Mouse (Mus musculus) stomach, embryonic 16.5 days (tissue): ENCODE data around the gene Gm17268. TPM values are rescaled to one million over a fixed set of nuclear protein-coding genes. Genes with fewer than 3 reads are reported as not detected.
A peak's percentile ranks its signal among the peaks of the same experiment; 100 is the strongest.

Source experiments
- ATAC-seq: fragments of 200-750 bp; cut with Nextera tagmentation; 2 replicates; pipeline ENCODE4 v1.8.0; 2017; ENCODE audit warnings: moderate number of reproducible peaks, moderate TSS enrichment; ENCODE audit not compliant: insufficient read depth, low FRiP score
- H3K27ac ChIP-seq: fragments of 300-500 bp; sonication (generic); 2 replicates; pipeline ENCODE4 v1.5.1; 2014; ENCODE audit warnings: low read length
- H3K27me3 ChIP-seq: fragments of 300-500 bp; sonication (generic); 2 replicates; pipeline ENCODE4 v1.6.1; 2014; ENCODE audit warnings: low read length, control low read depth, mixed read lengths; ENCODE audit not compliant: control insufficient read depth, insufficient read depth
- H3K36me3 ChIP-seq: fragments of 300-500 bp; sonication (generic); 2 replicates; pipeline ENCODE4 v1.6.1; 2014; ENCODE audit warnings: low read length; ENCODE audit not compliant: control insufficient read depth, insufficient read depth
- H3K4me1 ChIP-seq: fragments of 300-500 bp; sonication (generic); 2 replicates; pipeline ENCODE4 v1.6.1; 2014; ENCODE audit warnings: low read length, control low read depth, mixed read lengths; ENCODE audit not compliant: control insufficient read depth, insufficient read depth
- H3K4me2 ChIP-seq: fragments of 300-500 bp; sonication (generic); 2 replicates; pipeline ENCODE4 v1.6.1; 2014; ENCODE audit warnings: low read depth, low read length, mixed read lengths
- H3K4me3 ChIP-seq: fragments of 300-500 bp; sonication (generic); replicated peaks from 2 replicates; pipeline ENCODE4 v1.5.1; 2014; ENCODE audit warnings: mild to moderate bottlenecking, low read length
- H3K9ac ChIP-seq: fragments of 300-500 bp; sonication (generic); 2 replicates; pipeline ENCODE4 v1.6.1; 2014; ENCODE audit warnings: low read length
- H3K9me3 ChIP-seq: fragments of 300-500 bp; sonication (generic); replicated peaks from 2 replicates; pipeline ENCODE4 v1.6.1; 2016; ENCODE audit warnings: low read length, control low read depth; ENCODE audit not compliant: control insufficient read depth
- WGBS: fragments of 180-500 bp; shearing (Covaris S2); extraction: QIAGEN DNeasy Blood & Tissue Kit; methylation state at CpG from one replicate; pipeline ENCODE4 v1.1.7; 2014; 5-methylcytosine and 5-hydroxymethylcytosine counted together
- polyA plus RNA-seq: library from polyadenylated mRNA; unstranded; fragments of >200 nt; fragmentation: Nextera tagmentation; extraction: Ambion mirVana; gene quantifications from 2 replicates; pipeline ENCODE4 v1.2.1, GENCODE M21; 2015

Gm17268 gene
- polyA plus RNA-seq, 1 experiment from 2014 or later, result not detected

DNA sequence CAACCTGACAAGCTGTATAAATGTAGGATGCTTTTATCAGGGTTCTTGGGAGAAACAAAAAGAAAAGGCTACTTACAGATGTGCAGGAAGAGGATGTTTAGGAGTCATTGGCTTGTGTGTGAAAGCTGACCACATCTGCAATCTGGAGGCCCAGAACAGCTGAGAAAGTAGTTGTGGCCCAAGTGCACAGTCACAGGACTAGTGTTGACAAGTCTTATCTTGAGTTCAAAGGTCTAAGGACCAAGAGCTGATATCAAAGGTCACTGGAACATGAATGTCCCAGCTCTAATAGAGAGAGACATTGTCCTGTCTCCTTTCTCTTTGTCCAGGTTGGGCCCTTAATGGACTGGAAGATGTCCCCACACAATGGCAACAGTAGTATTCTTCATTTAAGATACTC, 18.6 kb downstream of the Gm17268 start:
- Histone ChIP-seq H3K4me1 (no peaks in the 10 kb centered on the region), H3K27me3 (no peaks in the 10 kb centered on the region), H3K36me3 (no peaks in the 10 kb centered on the region), H3K4me2 (no peak overlapping the region), H3K27ac (no peak overlapping the region), H3K9ac (no peak overlapping the region), H3K9me3 (no peaks in the 10 kb centered on the region), H3K4me3 (no peak overlapping the region)
- ATAC-seq, result no peak

DNA sequence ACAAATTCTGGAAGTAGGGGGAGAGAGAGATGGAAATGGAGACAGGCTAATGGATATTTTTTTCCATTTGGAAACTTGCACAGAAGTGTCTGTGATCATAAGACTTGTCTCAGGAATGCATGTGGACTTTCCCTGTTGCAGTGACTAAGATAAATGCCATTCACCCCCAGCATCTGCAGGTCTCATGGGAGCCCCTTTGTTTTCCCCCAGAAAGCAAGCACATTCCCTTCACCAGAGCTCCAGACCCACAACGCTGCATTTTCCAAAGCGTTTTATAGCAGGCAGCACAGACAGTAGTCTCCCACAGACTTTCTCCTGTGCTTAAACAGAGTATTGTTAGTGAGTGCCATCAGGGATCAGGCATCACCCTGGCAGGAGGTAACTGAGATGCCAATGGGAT, 19.0 kb downstream of the Gm17268 start:
- Histone ChIP-seq H3K4me1 (no peaks in the 10 kb centered on the region), H3K27me3 (no peaks in the 10 kb centered on the region), H3K4me3 (no peak overlapping the region), H3K9ac (no peak overlapping the region), H3K27ac (no peak overlapping the region), H3K9me3 (no peaks in the 10 kb centered on the region), H3K36me3 (no peaks in the 10 kb centered on the region), H3K4me2 (no peak overlapping the region)
- WGBS, result 32% methylated on average over 2 of the region's 2 CpGs
- ATAC-seq, result no peak

GRCm38 (mm10) chr11:82016181-82016780, 22.1 kb downstream of the Gm17268 start:
- WGBS, result 72% methylated on average over 3 of the region's 3 CpGs
- no peak overlapping the region for H3K4me3 ChIP-seq
- no peak for ATAC-seq

GRCm38 (mm10) chr11:82015066-82015465, 23.3 kb downstream of the Gm17268 start:
- H3K9me3 ChIP-seq, result no peaks in the 10 kb centered on the region
- H3K27ac ChIP-seq, result no peak overlapping the region
- 50% methylated on average over 2 of the region's 2 CpGs for WGBS
- no peaks in the 10 kb centered on the region for H3K36me3 ChIP-seq
- peaks cover 5% of the 10 kb centered on the region for H3K4me1 ChIP-seq
- no peak overlapping the region for H3K4me3 ChIP-seq
- no peak overlapping the region for H3K9ac ChIP-seq
- no peaks in the 10 kb centered on the region for H3K27me3 ChIP-seq
- H3K4me2 ChIP-seq, result no peak overlapping the region
- ATAC-seq, result no peak

More at GRCm38 (mm10) chr11:82016181-82016780, 22.1 kb downstream of the Gm17268 start:
- Histone ChIP-seq H3K9ac (no peak overlapping the region), H3K27ac (no peak overlapping the region), H3K36me3 (no peaks in the 10 kb centered on the region), H3K4me2 (no peak overlapping the region), H3K9me3 (no peaks in the 10 kb centered on the region), H3K27me3 (no peaks in the 10 kb centered on the region), H3K4me1 (peaks cover 2% of the 10 kb centered on the region)

DNA sequence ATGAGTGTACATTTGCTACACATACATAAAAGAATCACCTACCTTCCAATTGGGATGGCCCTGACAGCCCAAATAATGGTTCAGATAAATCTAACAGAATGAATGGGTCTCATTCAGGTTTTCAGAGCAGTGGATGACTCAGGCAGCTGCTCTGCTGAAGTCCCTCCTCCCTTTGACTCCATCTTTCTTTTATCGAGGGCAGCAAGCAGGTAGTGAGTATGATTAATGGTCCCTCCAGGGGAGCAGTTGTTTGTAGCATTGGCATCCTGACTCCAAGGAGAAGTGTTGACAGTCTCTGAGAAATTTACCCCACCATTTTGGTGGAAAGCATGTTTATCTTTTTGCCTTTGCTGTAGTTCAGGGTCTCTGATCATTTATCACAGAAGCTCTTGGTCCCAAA, 24.6 kb downstream of the Gm17268 start:
- H3K4me3 ChIP-seq, result no peak overlapping the region
- no peaks in the 10 kb centered on the region for H3K27me3 ChIP-seq
- H3K4me2 ChIP-seq, result no peak overlapping the region
- peaks cover 5% of the 10 kb centered on the region for H3K4me1 ChIP-seq
- H3K9ac ChIP-seq, result no peak overlapping the region
- no peaks in the 10 kb centered on the region for H3K9me3 ChIP-seq
- no peak for ATAC-seq
- WGBS, result 15% methylated on average over 1 of the region's 1 CpGs
- H3K36me3 ChIP-seq, result no peaks in the 10 kb centered on the region
- H3K27ac ChIP-seq, result no peak overlapping the region; the same call in 1 of the 2 replicates

DNA sequence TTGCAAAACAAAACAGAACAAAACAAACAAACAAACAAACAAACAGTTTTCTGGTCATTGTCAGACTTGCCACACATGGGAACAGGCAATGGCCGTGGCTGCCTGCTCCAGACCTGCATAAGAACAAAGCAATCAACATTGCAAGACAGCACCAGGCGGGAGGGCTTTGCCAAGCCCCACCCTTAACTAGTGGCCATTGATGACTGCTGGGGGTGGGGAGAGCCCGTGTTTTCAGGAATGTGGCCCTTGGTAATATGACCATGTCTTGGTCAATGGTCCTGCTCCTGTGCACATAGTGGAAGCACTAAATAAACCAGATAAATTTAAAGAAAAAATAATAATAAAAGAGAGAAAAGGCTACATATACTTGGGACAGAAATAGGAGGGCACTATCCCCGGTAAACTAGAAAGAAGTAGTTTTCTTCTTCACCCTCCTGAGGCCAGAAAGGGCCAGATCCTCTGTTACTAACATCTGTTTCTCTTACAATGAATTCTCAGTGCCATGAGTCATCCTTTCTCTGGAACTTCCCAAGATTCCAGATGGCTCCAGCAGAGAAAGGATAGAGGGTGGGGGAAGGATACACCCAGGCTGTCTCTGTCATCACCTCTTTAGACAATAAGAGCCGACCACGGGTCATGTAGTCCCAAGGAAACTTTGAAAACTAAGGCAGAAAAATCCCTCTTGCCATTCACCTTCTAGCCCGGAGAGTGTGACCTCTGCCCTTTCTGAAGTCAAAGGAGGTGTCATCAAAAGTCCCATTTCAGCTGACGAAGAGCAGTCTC, 26.8 kb downstream of the Gm17268 start:
- Histone ChIP-seq H3K9ac (no peak overlapping the region), H3K27ac (no peak overlapping the region), H3K27me3 (no peaks in the 10 kb centered on the region), H3K4me3 (no peak overlapping the region), H3K4me1 (peaks cover 5% of the 10 kb centered on the region), H3K4me2 (no peak overlapping the region), H3K9me3 (no peaks in the 10 kb centered on the region), H3K36me3 (no peaks in the 10 kb centered on the region)
- 0 out of 2 replicates have a peak, but pooled peaks have one; percentile 9 for ATAC-seq
- WGBS, result 52% methylated on average over 8 of the region's 8 CpGs

DNA sequence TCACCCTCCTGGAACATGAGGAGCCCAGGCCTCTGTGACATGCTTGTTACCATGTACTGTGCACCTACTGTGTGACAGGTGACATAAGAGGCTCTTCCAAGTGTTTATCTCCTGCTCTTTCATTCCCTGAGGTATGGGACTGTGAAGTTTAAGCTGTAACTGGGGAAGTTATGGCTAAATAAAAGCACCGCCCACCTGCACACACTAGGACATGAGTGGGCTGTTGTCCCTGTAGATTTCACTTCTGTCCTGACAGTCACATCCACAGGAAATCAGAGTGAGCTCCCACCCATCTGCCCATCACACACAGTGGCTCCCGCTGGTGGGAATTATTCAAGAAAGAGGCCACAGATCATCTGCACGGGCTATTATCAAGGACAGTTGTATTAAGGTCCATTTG, 28.2 kb downstream of the Gm17268 start:
- no peak for ATAC-seq
- Histone ChIP-seq H3K4me3 (no peak overlapping the region), H3K9me3 (no peaks in the 10 kb centered on the region), H3K4me2 (no peak overlapping the region), H3K27me3 (no peaks in the 10 kb centered on the region), H3K4me1 (peaks cover 5% of the 10 kb centered on the region), H3K9ac (no peak overlapping the region), H3K27ac (no peak overlapping the region), H3K36me3 (no peaks in the 10 kb centered on the region)
- 92% methylated on average over 3 of the region's 3 CpGs for WGBS

DNA sequence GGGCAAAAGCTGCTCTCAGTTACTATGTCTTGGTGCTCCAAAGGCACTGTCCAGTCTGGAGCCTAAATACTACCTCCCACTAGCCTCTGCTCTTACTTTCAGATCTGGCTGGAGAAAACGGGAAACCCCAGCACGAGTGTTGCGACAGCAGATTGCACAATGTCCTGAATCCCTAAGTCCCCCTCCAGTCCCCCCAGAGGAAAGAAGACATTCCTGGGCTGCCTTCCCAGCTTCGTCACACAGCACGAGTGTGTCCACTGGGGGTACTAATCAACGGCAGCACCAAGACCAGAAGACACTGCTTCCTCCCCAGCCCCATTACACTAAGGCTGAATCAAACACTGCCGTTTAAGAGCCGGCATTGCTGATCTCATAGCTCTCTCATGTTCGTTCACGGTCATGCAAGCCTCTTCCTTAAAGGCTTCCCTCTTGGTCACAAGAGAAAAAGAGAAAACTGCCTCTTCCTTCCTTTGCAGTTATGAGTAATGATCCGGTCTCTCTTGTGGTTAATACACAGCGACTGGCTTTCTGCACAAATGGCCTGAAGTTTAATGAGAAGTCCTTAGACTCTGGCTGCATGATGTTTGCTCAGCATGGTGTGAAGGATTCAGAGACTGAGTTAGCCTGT, 31.5 kb downstream of the Gm17268 start:
- Histone ChIP-seq H3K9me3 (no peaks in the 10 kb centered on the region), H3K27ac (no peak overlapping the region), H3K4me3 (no peak overlapping the region), H3K27me3 (no peaks in the 10 kb centered on the region), H3K4me1 (peaks cover 5% of the 10 kb centered on the region), H3K9ac (no peak overlapping the region), H3K4me2 (no peak overlapping the region), H3K36me3 (no peaks in the 10 kb centered on the region)
- WGBS, result 43% methylated on average over 12 of the region's 12 CpGs
- ATAC-seq, result peak; percentile 21; the same call in 1 of the 2 replicates

- 62% methylated on average over 2 of the region's 2 CpGs for WGBS
- Histone ChIP-seq H3K9ac (no peak overlapping the region), H3K27me3 (no peaks in the 10 kb centered on the region), H3K4me3 (no peak overlapping the region), H3K36me3 (no peaks in the 10 kb centered on the region), H3K27ac (no peak overlapping the region), H3K4me1 (no peaks in the 10 kb centered on the region), H3K9me3 (no peaks in the 10 kb centered on the region), H3K4me2 (no peak overlapping the region)
- no peak for ATAC-seq
Measured at GRCm38 (mm10) chr11:82004810-82005209, 33.6 kb downstream of the Gm17268 start.
